Mouse (Mus musculus) central nervous system, embryonic 18 days (tissue): ENCODE measurements around the gene Bcl2l12. TPM values are rescaled to one million over a fixed set of nuclear protein-coding genes. Genes with fewer than 3 reads are reported as not detected.

Experiments
- polyA plus RNA-seq: library from polyadenylated mRNA; depleted of rRNA; stranded (reverse); fragments of >200 nt; gene quantifications from 2 replicates; pipeline ENCODE4 v1.2.3, GENCODE M21; 2012; rRNA removed

Bcl2l12 gene
- 8.4 and 10.7 TPM in 2 replicates for polyA plus RNA-seq

GRCm38 (mm10) chr7:44998501-44998955, at the start of gene Bcl2l12:
Gene Bcl2l12, minus strand, starts transcription at chr7:44998712.

GRCm38 (mm10) chr7:45017242-45018061, 18.9 kb upstream of the Bcl2l12 start, which contains the start of gene Rras:
Gene Rras, plus strand, starts transcription at chr7:45017961.

GRCm38 (mm10) chr7:45015957-45016612, 17.6 kb upstream of the Bcl2l12 start, which contains the start of gene Scaf1:
Gene Scaf1, minus strand, starts transcription at chr7:45016363.

DNA sequence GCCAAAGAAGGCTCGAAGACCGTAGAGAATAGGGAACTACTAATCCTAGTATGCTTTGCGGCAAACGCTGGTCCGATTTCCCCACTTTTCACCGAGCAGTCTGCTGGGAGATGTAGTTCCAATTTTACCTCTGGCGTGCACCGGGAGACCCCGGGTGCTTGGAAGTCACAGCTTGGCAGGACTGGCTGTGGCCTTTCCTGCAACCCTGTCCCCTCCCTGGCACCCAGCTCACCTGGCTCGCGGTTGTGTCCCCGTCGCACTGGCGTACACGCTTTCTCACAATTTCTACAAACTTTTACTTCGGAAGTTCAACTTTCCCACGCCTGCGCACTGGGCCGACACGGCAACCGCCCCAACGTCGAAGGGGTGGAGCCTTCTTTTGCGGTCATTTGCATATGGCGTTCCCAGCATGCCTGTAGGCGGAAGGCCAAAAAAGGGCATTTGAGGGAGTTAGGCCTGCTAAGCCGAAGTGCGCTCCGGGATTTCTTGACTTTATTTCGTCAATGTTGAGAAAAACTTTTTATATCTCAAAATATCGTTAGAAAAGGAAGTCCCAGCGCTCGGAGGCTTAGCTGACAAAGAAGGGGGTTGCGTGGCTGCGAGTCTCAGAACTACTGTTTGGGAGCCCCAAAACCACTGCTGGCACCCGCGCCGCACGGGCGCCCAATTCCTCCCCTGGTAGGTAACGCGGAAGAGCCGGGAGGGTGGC, 1.1 kb downstream of the Bcl2l12 start, which contains the start of gene Irf3:
TSS of gene Irf3 (plus strand) at position 418 of the 709 bp plus-strand sequence.

GRCm38 (mm10) chr7:44986192-44986878, 12.2 kb downstream of the Bcl2l12 start, which contains the start of gene Prmt1:
Gene Prmt1, minus strand, starts transcription at chr7:44986568.

DNA sequence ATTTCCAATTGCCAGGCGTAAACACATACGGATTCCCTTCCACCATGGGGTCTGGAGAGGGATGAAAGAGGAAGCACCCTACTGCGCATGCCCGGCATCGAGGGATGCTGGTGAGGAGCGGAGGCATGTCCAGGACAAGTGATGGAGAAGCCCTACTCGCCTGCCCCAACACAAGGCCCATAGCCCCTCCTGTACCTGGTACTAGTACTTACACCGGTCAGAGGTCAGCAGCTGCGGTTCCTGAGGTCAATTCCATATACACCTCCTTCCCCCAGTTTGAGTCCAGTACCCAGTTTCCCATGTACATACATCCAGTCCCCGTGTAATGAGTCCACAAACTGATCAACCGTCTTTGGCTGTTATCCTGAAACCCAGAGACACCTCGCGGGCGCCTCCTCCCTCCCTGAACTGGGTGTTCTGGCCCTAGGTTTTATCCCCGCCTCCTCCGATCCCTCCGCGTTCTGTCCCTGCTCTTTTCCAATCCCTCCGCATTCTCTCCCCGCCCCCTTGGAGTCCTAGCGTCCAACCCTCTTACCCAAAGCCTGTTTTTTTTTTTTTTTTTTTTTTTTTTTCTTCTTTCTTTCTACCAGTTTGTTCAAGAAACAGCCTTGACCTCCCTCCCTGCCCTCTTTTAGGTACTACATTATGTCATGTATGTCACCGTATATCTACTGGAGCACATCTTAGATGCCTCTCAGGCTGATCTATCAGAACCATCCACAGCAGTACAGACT, 24.0 kb downstream of the Bcl2l12 start, which contains the start of gene Cpt1c:
TSS of gene Cpt1c (minus strand) at position 469 of the 734 bp plus-strand sequence.

DNA sequence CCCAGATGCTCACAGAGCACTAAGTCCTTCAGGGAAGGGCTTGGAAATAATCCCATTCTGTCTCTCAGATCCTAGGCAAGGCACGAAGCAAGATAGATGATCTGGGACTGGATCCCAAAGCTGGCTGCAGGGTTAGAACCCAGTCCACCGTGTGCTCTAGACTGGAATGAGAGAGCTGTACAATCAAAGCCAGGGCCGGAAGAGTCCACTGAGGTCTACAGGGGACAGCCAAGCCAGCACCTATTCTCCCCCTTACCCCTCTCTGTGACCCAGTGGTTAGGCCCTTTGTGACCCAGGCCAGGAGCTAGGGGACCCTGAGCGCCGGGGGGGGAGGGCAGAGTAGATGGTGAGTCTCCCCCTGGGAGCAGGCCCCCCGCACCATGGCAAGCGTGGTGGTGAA, 55.6 kb downstream of the Bcl2l12 start, which contains the start of gene Tsks:
TSS of gene Tsks (plus strand) at position 301 of the 400 bp plus-strand sequence.

Other genes starting within 250 kb of the Bcl2l12 start
- 1.2 and 1.3 TPM in 2 replicates for gene Zfp473, start 247.7 kb downstream of the Bcl2l12 start, polyA plus RNA-seq
- 60.4 and 62.0 TPM in 2 replicates for gene Nup62, start 182.6 kb downstream of the Bcl2l12 start, polyA plus RNA-seq
- gene Il4i1, start 182.3 kb downstream of the Bcl2l12 start, polyA plus RNA-seq, result 0.43 and 0.61 TPM in 2 replicates
- 15.3 and 17.9 TPM in 2 replicates for gene Atf5, start 182.1 kb downstream of the Bcl2l12 start, polyA plus RNA-seq
- gene Akt1s1, start 149.7 kb downstream of the Bcl2l12 start, polyA plus RNA-seq, result 98.0 and 109 TPM in 2 replicates
- gene Tbc1d17, start 149.6 kb downstream of the Bcl2l12 start, polyA plus RNA-seq, result 104 and 109 TPM in 2 replicates
- gene Pnkp, start 141.6 kb downstream of the Bcl2l12 start, polyA plus RNA-seq, result 31.5 and 33.3 TPM in 2 replicates
- 560 and 658 TPM in 2 replicates for gene Ptov1, start 128.9 kb downstream of the Bcl2l12 start, polyA plus RNA-seq
- 135 and 146 TPM in 2 replicates for gene Med25, start 106.0 kb downstream of the Bcl2l12 start, polyA plus RNA-seq
- gene Fuz, start 102.6 kb downstream of the Bcl2l12 start, polyA plus RNA-seq, result 23.8 and 23.9 TPM in 2 replicates
- 139 and 165 TPM in 2 replicates for gene Ap2a1, start 69.2 kb downstream of the Bcl2l12 start, polyA plus RNA-seq
- gene Tsks, start 55.5 kb downstream of the Bcl2l12 start, polyA plus RNA-seq, result 0.08 and 0.10 TPM in 2 replicates
- gene Cpt1c, start 23.9 kb downstream of the Bcl2l12 start, polyA plus RNA-seq, result 96.5 and 105 TPM in 2 replicates
- 861 and 874 TPM in 2 replicates for gene Prmt1, start 12.1 kb downstream of the Bcl2l12 start, polyA plus RNA-seq
- gene Irf3, start 1.1 kb downstream of the Bcl2l12 start, polyA plus RNA-seq, result 89.9 and 97.5 TPM in 2 replicates
- gene Scaf1, start 17.7 kb upstream of the Bcl2l12 start, polyA plus RNA-seq, result 91.3 and 106 TPM in 2 replicates
- 20.9 and 23.6 TPM in 2 replicates for gene Rras, start 19.2 kb upstream of the Bcl2l12 start, polyA plus RNA-seq
- 9.9 and 13.2 TPM in 2 replicates for gene Prr12, start 54.2 kb upstream of the Bcl2l12 start, polyA plus RNA-seq
- 74.9 and 77.9 TPM in 2 replicates for gene Nosip, start 63.7 kb upstream of the Bcl2l12 start, polyA plus RNA-seq
- gene Prrg2, start 64.0 kb upstream of the Bcl2l12 start, polyA plus RNA-seq, result 17.9 and 18.6 TPM in 2 replicates
- 34.7 and 64.0 TPM in 2 replicates for gene Rcn3, start 93.5 kb upstream of the Bcl2l12 start, polyA plus RNA-seq
- 15.8 and 18.4 TPM in 2 replicates for gene Fcgrt, start 105.1 kb upstream of the Bcl2l12 start, polyA plus RNA-seq
- gene Rps11, start 125.7 kb upstream of the Bcl2l12 start, polyA plus RNA-seq, result 524 and 549 TPM in 2 replicates
- 2,210 and 2,469 TPM in 2 replicates for gene Rpl13a, start 130.0 kb upstream of the Bcl2l12 start, polyA plus RNA-seq
- gene Gm45713, start 137.5 kb upstream of the Bcl2l12 start, polyA plus RNA-seq, result 0.21 and 0.34 TPM in 2 replicates
- 7.5 and 9.1 TPM in 2 replicates for gene Flt3l, start 137.7 kb upstream of the Bcl2l12 start, polyA plus RNA-seq
- gene Pih1d1, start 155.6 kb upstream of the Bcl2l12 start, polyA plus RNA-seq, result 144 and 160 TPM in 2 replicates
- 13.3 and 16.7 TPM in 2 replicates for gene Aldh16a1, start 155.9 kb upstream of the Bcl2l12 start, polyA plus RNA-seq
- gene Slc17a7, start 165.2 kb upstream of the Bcl2l12 start, polyA plus RNA-seq, result 45.9 and 55.3 TPM in 2 replicates
- 0.16 and 0.22 TPM in 2 replicates for gene Gfy, start 180.9 kb upstream of the Bcl2l12 start, polyA plus RNA-seq
- 0.19 and 0.21 TPM in 2 replicates for gene Pth2, start 182.3 kb upstream of the Bcl2l12 start, polyA plus RNA-seq
- 0.56 and 0.74 TPM in 2 replicates for gene Ccdc155, start 206.2 kb upstream of the Bcl2l12 start, polyA plus RNA-seq
- 5.7 and 5.9 TPM in 2 replicates for gene Dkkl1, start 213.4 kb upstream of the Bcl2l12 start, polyA plus RNA-seq
- gene Tead2, start 217.0 kb upstream of the Bcl2l12 start, polyA plus RNA-seq, result 57.7 and 65.9 TPM in 2 replicates
- gene Cd37, start 240.4 kb upstream of the Bcl2l12 start, polyA plus RNA-seq, result 1.5 and 1.6 TPM in 2 replicates
- gene Slc6a16, start 242.4 kb upstream of the Bcl2l12 start, polyA plus RNA-seq, result 2.1 and 2.2 TPM in 2 replicates